Mouse (Mus musculus): ENCODE measurements around the gene Olfr311.

The Olfr311 gene

GRCm38 (mm10) chr11:58883756-58884155 lies 44.7 kb downstream of the Olfr311 start:
- no peak for DNase-seq

- no peak for DNase-seq
Observed at GRCm38 (mm10) chr11:58890511-58890910, 51.5 kb downstream of the Olfr311 start.
